Mouse (Mus musculus) heart, embryonic 16.5 days (tissue): ENCODE results near the gene Pparg. TPM values are rescaled to one million over a fixed set of nuclear protein-coding genes. Genes with fewer than 3 reads are reported as not detected.

Experiments
- ATAC-seq: fragments of 200-750 bp; cut with Nextera tagmentation; replicated peaks from 2 replicates; pipeline ENCODE4 v1.8.0; 2017; ENCODE audit warnings: moderate number of reproducible peaks; ENCODE audit not compliant: insufficient read depth, low FRiP score; ENCODE audit errors: extremely low read depth
- H3K27ac ChIP-seq: fragments of 300-500 bp; sonication (generic); 2 replicates; pipeline ENCODE4 v1.5.1; 2014; ENCODE audit warnings: mild to moderate bottlenecking, low read length, control low read depth, moderate library complexity
- H3K27me3 ChIP-seq: fragments of 300-500 bp; sonication (generic); 2 replicates; pipeline ENCODE4 v1.6.1; 2014; ENCODE audit warnings: low read length, mixed read lengths; ENCODE audit not compliant: control insufficient read depth, insufficient read depth
- H3K36me3 ChIP-seq: fragments of 300-500 bp; sonication (generic); 2 replicates; pipeline ENCODE4 v1.6.1; 2014; ENCODE audit not compliant: control insufficient read depth, insufficient read depth
- H3K4me1 ChIP-seq: fragments of 300-500 bp; sonication (generic); 2 replicates; pipeline ENCODE4 v1.6.1; 2014; ENCODE audit warnings: low read length, mixed read lengths; ENCODE audit not compliant: control insufficient read depth, insufficient read depth
- H3K4me2 ChIP-seq: fragments of 300-500 bp; sonication (generic); 2 replicates; pipeline ENCODE4 v1.6.1; 2014; ENCODE audit warnings: low read depth, mild to moderate bottlenecking, control low read depth, low read length
- H3K4me3 ChIP-seq: fragments of 300-500 bp; sonication (generic); 2 replicates; pipeline ENCODE4 v1.5.1; 2014; ENCODE audit warnings: mild to moderate bottlenecking, control low read depth, low read length
- H3K9ac ChIP-seq: fragments of 300-500 bp; sonication (generic); 2 replicates; pipeline ENCODE4 v1.6.1; 2014; ENCODE audit warnings: low read length, control low read depth
- H3K9me3 ChIP-seq: fragments of 300-500 bp; sonication (generic); replicated peaks from 2 replicates; pipeline ENCODE4 v1.6.1; 2016; ENCODE audit warnings: low read length; ENCODE audit not compliant: control insufficient read depth
- WGBS: fragments of 180-500 bp; shearing (Covaris S2); extraction: QIAGEN DNeasy Blood & Tissue Kit; methylation state at CpG from one replicate; pipeline ENCODE4 v1.1.7; 2014; 5-methylcytosine and 5-hydroxymethylcytosine counted together
- polyA plus RNA-seq: library from polyadenylated mRNA; unstranded; fragments of >200 nt; fragmentation: Nextera tagmentation; extraction: Ambion mirVana; gene quantifications from 2 replicates; pipeline ENCODE4 v1.2.1, GENCODE M21; 2015

Pparg gene
- polyA plus RNA-seq, 1 experiment from 2014 or later: 4.0 TPM

DNA sequence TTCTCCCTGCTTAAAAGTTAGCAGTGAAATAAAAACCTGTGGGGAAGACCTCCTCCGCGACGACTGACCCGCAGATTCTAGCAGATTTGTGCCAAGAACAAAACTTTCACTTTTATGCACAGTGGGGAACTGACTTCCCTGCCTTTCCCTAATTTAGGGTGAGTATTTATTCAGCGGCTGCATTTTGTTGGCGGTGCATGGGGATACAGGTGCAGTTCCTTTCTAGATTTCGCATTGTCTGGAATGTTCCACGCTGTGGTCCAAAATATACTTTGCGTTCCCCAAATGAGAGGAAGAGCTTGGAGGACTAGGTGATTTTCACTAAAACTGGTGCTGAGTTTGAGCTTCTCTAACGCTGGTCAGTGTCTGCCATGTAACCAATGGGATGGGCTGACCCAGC, 16.6 kb upstream of the Pparg start:
- no peaks in the 10 kb centered on the region for H3K4me1 ChIP-seq
- H3K36me3 ChIP-seq: no peaks in the 10 kb centered on the region
- WGBS: 37% methylated on average over 10 of the region's 10 CpGs
- no peak overlapping the region for H3K9ac ChIP-seq
- peaks cover 2% of the 10 kb centered on the region; the same call in 1 of the 2 replicates for H3K9me3 ChIP-seq
- no peak overlapping the region for H3K4me3 ChIP-seq
- no peak overlapping the region for H3K27ac ChIP-seq
- H3K4me2 ChIP-seq: peak overlapping the region; percentile 26; the same call in 1 of the 2 replicates
- no peaks in the 10 kb centered on the region for H3K27me3 ChIP-seq
- ATAC-seq: no peak

DNA sequence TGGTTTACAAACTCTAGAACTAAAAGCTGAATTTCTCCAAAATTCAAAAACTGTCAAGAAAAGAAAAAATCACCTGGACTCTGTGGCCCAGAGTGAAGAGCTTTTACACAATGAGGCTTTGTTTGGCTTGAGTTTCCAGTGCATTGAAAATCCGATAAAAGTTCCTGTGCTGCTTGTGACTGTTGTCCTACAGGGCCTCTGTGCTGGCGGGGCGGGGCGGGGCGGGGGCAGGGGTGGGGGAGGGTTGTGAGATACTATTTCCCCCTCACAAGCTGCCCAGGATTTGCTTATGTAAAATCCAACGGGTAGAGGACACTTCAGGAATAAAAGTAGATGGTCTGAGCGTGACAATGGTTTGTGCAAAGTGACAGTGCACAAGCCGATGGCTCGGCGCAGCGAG, 16.2 kb upstream of the Pparg start:
- 37% methylated on average over 11 of the region's 11 CpGs for WGBS
- Histone ChIP-seq H3K27ac (no peak overlapping the region), H3K4me1 (no peaks in the 10 kb centered on the region), H3K4me3 (no peak overlapping the region), H3K9ac (no peak overlapping the region), H3K36me3 (no peaks in the 10 kb centered on the region), H3K4me2 (peak overlapping the region; percentile 26; the same call in 1 of the 2 replicates), H3K27me3 (no peaks in the 10 kb centered on the region), H3K9me3 (peaks cover 2% of the 10 kb centered on the region; the same call in 1 of the 2 replicates)
- no peak for ATAC-seq

DNA sequence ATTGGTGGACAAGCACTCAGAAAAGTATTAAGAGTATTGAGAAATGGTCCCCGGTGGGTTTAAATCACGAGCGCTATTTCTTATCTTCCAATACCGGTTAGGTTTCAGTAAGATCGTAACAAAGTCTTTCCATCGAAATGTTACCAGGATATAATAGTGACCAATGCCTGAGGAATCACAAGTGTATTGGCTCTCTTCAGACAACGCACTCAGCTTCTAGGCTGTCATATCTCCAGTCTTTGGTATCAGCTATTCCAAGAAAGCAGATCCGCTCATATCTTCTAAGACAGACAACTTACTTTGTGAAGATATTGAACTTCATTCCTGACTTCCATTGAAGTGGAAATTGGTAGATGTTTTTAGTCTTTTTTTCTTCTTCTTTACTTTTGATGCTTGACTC, 15.7 kb upstream of the Pparg start:
- Histone ChIP-seq H3K9me3 (peaks cover 2% of the 10 kb centered on the region; the same call in 1 of the 2 replicates), H3K4me3 (no peak overlapping the region), H3K27me3 (no peaks in the 10 kb centered on the region), H3K27ac (no peak overlapping the region), H3K4me1 (no peaks in the 10 kb centered on the region), H3K4me2 (no peak overlapping the region), H3K9ac (no peak overlapping the region), H3K36me3 (no peaks in the 10 kb centered on the region)
- 82% methylated on average over 8 of the region's 8 CpGs for WGBS
- ATAC-seq: no peak

DNA sequence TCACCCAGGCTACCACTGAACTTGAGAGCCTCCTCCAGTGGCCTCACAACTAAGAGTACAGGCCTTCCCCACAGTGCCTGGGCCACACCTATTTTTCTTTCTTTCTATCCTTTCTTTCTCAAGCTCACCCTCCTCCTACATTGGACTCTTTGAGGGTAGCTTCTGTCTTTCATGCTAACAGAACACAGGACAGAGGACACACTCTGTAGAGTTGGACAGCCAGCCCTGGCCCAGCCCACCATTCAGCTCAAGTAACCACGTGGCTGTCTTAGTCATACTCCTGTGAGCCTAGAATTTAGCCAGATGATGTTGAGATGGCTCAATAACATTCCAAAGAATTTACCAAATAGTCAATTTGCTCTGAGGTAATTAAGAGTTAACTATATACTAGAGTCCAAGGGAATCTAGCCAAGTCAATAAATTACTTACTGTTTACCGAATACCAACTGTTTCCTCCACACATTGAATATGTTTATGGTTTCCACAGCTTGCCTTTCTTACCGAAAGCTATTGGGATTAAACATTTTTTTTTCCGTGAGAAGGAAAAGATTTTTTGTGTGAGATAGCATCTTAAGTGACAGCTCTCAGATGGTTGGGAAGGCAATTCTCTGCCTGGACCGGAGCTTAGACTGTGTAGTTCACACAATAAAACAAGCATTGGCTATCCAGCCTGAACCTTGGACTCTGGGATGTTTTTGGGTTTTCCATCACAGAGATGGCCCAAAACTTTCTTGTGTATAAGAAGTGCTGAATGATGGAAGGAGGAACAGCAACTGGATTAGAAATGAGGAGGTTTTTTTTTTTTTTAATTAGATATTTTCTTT, 10.9 kb upstream of the Pparg start:
- Histone ChIP-seq H3K9me3 (no peaks in the 10 kb centered on the region), H3K36me3 (no peaks in the 10 kb centered on the region), H3K4me3 (no peak overlapping the region), H3K4me2 (no peak overlapping the region), H3K27me3 (no peaks in the 10 kb centered on the region), H3K9ac (no peak overlapping the region), H3K27ac (no peak overlapping the region), H3K4me1 (no peaks in the 10 kb centered on the region)
- WGBS: 72% methylated on average over 5 of the region's 5 CpGs
- ATAC-seq: no peak

DNA sequence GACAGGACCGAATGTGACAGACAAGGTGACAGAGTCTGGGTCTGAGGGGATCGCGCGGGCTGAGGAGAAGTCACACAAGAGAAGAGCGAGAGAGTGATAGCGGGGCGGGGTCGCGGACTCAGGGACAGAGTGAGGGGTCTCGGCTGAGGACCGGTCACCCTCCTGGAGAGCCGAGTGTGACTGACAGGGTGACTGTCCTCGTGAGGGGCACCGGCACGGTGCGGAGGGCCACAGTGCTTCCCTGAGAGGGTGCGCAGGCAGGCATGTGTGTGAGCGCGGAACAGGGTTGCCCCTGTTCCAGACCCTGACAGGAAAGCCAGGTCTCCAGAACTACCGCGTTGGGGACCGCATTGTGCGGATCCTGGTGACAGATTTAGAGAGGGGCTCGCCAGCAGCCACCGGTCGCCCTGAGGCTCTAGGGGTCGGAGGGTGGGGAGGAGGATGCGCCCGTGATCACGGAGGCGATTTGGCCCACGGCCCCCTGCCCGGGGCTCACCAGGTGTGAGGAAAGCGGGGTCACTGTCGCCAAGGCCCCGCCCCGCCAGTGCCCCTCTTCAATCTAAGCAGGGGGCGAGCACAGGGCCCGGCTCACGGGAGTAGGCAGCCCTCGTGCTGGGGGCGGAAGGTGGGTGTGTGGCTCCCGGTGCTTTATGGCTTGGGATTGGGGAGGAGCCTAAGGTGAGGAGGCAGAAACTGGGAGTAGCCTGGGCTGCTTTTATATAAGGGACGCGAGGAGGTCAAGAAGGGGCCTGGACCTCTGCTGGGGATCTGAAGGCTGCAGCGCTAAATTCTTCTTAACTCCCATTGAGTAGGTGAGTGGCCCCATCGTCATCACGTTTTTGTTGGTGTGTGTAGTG, 1.1 kb downstream of the Pparg start:
- Histone ChIP-seq H3K4me2 (peak overlapping the region; percentile 98), H3K36me3 (no peaks in the 10 kb centered on the region), H3K27me3 (peaks cover 17% of the 10 kb centered on the region), H3K9ac (peak overlapping the region; percentile 78), H3K4me1 (no peaks in the 10 kb centered on the region), H3K27ac (no peak overlapping the region), H3K9me3 (peaks cover 5% of the 10 kb centered on the region), H3K4me3 (peak overlapping the region; percentile 71)
- ATAC-seq: peak; percentile 63
- 2% methylated on average over 48 of the region's 48 CpGs for WGBS

DNA sequence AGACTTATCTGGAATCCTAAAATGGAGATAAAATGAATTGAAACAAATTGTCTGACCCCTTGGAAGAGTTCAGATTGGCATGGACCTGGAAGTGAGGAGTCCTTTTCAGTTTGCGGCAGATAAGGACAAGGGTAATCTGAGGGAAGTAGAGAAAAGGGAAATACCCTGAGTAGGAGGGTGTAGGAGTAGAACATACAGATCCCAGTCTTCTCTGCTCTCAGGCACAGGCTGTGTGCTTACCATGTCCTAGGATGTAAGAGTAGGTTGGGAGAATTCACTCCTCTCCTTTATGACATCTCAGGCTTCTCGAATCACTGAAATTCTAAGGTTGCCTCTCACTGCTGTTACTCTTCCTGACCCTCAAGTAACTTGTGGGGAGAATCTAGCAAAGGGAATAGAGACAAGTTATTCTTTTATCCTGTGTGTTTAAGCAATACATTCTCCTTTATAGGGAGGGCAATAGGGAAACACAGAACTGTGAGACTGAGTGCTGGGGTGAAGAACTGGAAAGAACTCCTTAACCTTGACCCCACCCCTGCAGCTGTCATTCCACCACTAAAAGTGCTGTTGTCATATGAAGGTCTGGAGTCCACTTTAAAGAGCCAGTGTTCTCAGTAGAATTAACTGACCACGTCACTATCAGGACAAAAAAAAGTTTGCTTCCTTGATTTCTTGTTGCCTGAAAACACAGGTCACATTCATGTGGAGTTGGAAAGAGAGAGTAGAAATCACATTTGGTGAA, 6.3 kb downstream of the Pparg start:
- ATAC-seq: no peak
- H3K4me3 ChIP-seq: no peak overlapping the region
- WGBS: 61% methylated on average over 3 of the region's 3 CpGs
- no peaks in the 10 kb centered on the region for H3K36me3 ChIP-seq
- H3K9ac ChIP-seq: no peak overlapping the region
- peaks cover 6% of the 10 kb centered on the region for H3K27me3 ChIP-seq
- H3K27ac ChIP-seq: no peak overlapping the region
- H3K4me2 ChIP-seq: no peak overlapping the region
- H3K4me1 ChIP-seq: no peaks in the 10 kb centered on the region
- no peaks in the 10 kb centered on the region for H3K9me3 ChIP-seq

DNA sequence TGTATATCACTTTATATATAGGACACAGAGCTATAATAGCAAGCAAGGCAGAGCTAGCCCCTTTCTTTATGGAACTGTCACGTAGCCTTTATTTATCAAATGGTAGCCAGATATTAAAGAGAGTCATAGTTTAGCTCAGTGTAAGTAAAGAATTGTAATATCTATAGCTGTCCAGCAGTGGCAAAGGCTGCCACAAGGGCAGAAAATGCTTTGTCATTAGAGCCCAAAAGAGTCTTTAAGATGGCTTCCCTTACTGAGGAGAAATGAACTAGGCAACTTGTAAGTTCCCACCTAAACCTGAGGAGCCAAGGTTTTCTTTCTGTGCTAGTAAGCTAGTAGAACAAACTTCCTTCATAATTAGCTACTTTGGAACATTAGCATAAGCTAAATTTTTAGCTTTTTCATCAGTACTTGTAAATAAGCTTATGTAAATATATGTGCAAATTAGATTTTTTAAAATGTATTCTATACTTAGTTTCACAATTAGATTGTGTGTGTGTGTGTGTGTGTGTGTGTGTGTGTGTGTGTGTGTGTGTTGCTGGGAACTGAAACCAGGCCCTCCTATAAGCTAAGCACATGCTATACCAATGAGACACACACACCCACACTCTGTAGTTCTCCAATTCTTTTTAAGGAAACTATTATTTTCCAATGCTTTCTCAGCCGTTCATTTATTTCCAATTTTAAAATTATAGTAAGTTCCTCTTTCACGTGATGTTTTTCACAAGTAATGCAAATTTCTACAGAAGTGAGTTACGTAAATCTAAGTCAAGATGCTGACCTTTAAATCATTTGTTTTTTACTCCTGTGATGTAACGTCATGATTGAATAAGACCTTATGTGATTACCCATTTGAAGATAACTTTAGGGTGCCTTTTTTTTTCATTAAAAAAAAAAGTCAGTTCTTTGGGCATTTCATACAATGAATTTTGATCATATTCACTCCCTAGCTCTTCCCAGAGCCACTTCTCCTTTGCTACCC, 14.4 kb downstream of the Pparg start:
- no peaks in the 10 kb centered on the region for H3K4me1 ChIP-seq
- no peaks in the 10 kb centered on the region for H3K36me3 ChIP-seq
- no peak for ATAC-seq
- H3K27ac ChIP-seq: no peak overlapping the region
- H3K4me2 ChIP-seq: no peak overlapping the region
- H3K9me3 ChIP-seq: no peaks in the 10 kb centered on the region
- WGBS: 77% methylated on average over 5 of the region's 5 CpGs
- H3K27me3 ChIP-seq: no peaks in the 10 kb centered on the region
- no peak overlapping the region for H3K4me3 ChIP-seq
- H3K9ac ChIP-seq: no peak overlapping the region

DNA sequence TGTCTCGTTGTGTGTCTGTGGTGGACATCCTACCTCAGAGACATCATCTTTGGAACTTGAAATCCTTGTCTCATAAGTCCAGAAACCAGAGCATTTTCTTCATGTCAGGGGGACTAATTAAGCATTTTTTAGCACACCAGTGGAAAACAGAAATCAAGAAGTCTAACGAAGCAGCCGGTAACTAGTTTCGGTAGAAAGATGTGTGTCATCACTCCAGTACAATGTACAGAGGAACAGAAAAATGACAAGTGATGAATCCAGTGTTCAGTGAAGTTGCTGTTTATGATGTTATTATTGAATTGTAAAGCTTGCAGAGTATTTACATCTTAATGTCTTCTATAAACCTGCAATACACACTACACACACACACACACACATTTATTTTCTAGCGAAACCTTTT, 19.8 kb downstream of the Pparg start:
- Histone ChIP-seq H3K27me3 (no peaks in the 10 kb centered on the region), H3K36me3 (no peaks in the 10 kb centered on the region), H3K4me2 (no peak overlapping the region), H3K9ac (no peak overlapping the region), H3K9me3 (no peaks in the 10 kb centered on the region), H3K4me3 (no peak overlapping the region), H3K27ac (no peak overlapping the region), H3K4me1 (no peaks in the 10 kb centered on the region)
- 86% methylated on average over 5 of the region's 5 CpGs for WGBS
- no peak for ATAC-seq
